Mouse (Mus musculus): ENCODE data around the gene Scarf1.

GRCm38 (mm10) chr11:75551321-75551720 is 38.0 kb downstream of the Scarf1 start:
- TF ChIP-seq CTCF (IDR thresholded peaks at IDR 0.05; ENCODE audit: low read depth) (no peak), EP300 (IDR thresholded peaks at IDR 0.05; ENCODE audit: low read depth) (no peak)

Measured in liver, embryonic 14.5 days (tissue).